Mouse (Mus musculus) left cerebral cortex, postnatal 25 days (tissue): ENCODE data around the gene Cntnap5a. TPM values are rescaled to one million over a fixed set of nuclear protein-coding genes. Genes with fewer than 3 reads are reported as not detected.
"Not testable (repeated sequence)": the region's sequence is repeated elsewhere in the genome, so short reads cannot be mapped to it uniquely, and the experiment has no call there.

Experiments
- DNase-seq, 2 experiments: peaks; one replicate each; pipeline ENCODE4 v3.0.0; 2022; ENCODE audit warnings: low spot score in 2 of 2, mixed read lengths in 1 of 2
- intact Hi-C: fragments of 180-260 bp; cut with DNase I; formaldehyde crosslinking; loops from one replicate; pipeline ENCODE4 v1.15.1; 2025
- total RNA-seq, 2 experiments: library from RNA; stranded (reverse); gene quantifications; 2 replicates each; pipeline ENCODE4 v1.2.3; 2021

Cntnap5a gene
- total RNA-seq, 2 experiments from 2014 or later = 32.6 to 34.7 TPM

- no peak for DNase-seq
- intact Hi-C loops = no loop called here
These were observed 345.1 kb downstream of the Cntnap5a start for GRCm38 (mm10) chr1:116029653-116030052.

DNA sequence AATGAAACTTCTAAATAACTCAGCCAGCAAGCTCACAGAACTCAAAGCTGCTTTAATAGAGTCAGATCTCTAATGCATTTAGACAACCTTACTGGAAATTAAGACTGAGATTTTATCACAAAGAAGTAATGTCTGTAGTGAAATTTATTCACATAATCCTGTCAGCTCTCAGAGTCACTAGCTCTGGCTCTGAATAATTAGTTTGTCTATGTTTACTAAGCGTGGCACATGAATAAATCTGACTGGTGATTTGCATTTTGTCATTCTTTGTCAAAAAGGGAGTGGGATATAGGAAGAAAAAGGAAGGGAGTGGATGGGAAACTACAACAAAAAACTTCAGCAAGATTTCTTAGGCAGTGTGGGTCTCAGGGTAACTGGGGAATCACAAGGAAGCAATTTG lies 351.3 kb downstream of the Cntnap5a start:
- DNase-seq = no peak
- intact Hi-C loops = no loop called here

DNA sequence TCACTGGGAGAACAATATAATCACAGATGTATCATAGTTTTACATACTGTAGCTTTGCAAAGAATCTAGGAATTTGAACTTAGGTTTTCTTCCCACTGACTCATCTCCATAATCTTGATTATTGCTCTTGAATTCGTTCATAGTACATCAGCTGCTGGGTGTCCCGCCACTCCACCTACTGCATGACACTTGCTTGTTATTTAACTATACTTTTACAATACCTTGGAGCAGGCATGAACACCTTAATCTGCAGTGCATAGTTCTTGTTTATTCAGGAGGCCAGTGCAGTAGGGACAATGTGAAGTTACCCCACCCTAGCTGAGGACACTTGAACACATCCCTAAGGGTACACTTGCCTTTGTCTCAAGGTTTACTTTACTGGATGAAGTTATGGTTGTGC lies 352.3 kb downstream of the Cntnap5a start:
- DNase-seq = no peak
- intact Hi-C loops = no loop called here

GRCm38 (mm10) chr1:116044083-116044482 lies 359.5 kb downstream of the Cntnap5a start:
- no peak for DNase-seq
- intact Hi-C loops = no loop called here

- no peak for DNase-seq
- intact Hi-C loops = no loop called here
These were observed 422.6 kb downstream of the Cntnap5a start for GRCm38 (mm10) chr1:116107010-116107723.

GRCm38 (mm10) chr1:116107724-116108058 lies 423.1 kb downstream of the Cntnap5a start:
- no peak for DNase-seq
- intact Hi-C loops = no loop called here

DNA sequence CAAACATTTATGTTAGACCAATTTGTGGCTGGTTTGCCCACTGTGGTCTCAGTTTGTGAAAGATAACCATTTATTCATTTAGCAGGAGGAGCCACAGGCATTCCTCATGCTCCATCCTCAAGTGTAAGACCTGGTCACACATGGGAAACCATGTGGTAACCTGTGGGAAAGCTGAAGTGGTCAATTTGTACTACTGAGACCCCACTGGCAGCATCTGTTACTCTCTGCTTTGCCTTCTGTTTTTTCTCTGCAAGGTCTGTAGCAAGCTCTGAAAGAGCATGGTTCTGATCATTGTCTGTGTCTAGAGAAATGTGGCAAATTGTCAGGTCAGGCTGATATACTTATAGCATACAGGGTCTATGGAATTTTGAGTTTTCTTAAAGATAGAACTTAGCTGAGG lies 423.8 kb downstream of the Cntnap5a start:
- intact Hi-C loops = no loop called here

DNA sequence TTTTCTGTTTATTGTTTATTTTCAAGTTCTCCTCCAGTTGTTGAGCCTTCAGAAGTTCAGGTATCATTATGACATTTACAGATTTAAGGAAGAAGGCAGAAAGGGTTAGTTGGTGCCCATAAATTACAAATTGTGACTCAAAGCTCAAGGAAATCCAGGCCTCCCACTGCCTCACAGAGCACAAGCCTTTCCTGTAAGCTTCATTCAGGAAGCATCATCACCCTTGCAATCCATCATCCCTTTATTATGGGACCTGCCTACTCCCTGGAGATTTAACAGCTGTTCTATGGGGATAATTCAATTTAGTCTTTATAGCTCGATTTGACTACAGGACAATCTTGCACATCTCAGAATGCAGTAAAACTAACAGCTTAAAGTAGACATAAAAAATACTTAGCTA lies 441.2 kb downstream of the Cntnap5a start:
- intact Hi-C loops = no loop called here
- DNase-seq = no peak

More for the DNA sequence above, 423.8 kb downstream of the Cntnap5a start:
- no peak for DNase-seq

- no peak for DNase-seq
- intact Hi-C loops = no loop called here
These were observed 442.5 kb downstream of the Cntnap5a start for GRCm38 (mm10) chr1:116127085-116127484.

DNA sequence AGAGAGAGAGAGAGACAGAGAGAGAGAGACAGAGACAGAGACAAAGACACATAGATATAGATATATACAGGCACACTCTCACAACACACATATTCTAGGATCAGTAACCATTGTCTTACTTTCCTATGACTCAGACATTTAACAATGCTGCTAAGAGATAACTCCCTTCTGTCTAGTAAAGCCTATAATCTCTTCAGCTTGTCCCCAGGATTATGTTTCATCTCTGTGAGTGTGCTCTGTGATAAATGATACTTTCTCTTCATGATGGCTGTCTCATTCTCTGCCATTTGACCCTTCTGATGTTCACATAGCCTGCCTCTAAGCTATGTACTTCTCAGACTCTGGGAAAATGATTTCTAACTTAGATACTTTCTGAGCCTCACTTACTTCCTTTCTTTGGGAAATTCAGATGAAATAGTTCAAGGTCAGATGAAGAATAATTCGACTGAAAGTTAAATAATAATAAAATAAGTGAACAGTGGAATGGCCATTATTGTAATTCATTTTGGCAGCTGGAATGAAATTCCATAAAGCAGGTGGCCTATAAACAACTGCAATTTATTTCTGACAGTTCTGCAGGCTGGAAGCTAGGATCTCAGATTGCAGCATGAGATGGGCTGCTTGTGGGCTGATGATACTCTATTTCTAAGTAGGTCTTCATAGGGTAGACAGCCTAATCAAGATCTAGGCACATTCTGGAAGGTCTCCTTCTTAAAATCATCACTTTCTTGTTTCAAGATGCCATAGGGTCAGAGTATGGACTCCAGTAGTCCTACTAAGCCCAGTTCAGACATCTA lies 444.1 kb downstream of the Cntnap5a start:
- intact Hi-C loops = no loop called here
- no peak for DNase-seq

- DNase-seq = no peak
- intact Hi-C loops = no loop called here
These were observed 447.9 kb downstream of the Cntnap5a start for GRCm38 (mm10) chr1:116132471-116132870.

- no peak for DNase-seq
These were observed 465.3 kb downstream of the Cntnap5a start for GRCm38 (mm10) chr1:116149764-116150369.

DNA sequence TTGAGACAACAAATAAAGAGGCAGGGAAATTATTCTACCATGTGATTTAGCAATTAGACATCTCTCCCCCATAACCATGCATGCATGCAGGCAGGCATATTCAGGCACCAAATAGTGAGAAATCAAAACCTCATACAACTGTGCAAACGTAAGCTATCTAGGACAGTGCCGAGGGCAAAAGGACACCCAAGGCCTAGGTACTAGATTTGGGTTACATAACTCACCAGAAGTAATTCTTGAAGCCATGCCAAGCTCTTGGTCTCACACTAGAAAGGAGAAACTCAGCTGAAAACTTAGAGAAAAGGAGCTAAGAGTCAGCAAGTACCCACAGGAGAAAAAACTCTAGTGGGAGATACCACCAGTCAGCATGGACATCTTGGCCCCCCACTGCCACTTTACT lies 499.9 kb downstream of the Cntnap5a start:
- intact Hi-C loops = no loop called here
- no peak for DNase-seq

More at GRCm38 (mm10) chr1:116149764-116150369, 465.3 kb downstream of the Cntnap5a start:
- intact Hi-C loops = no loop called here

DNA sequence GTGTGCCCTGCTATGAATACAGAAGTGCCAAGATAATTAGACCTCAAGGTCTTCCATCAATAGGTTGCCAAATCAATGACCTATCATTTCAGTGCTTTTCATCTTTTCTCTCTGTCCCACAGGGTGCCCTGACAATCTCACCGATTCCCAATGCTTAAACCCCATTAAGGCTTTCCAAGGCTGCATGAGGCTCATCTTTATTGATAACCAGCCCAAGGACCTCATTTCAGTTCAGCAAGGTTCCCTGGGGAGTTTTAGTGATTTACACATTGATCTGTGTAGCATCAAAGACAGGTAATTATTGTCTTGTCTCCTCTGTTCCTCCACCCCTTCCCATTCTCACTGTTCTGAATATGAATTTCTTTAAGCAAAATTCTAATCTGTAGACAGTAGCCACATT lies 503.6 kb downstream of the Cntnap5a start:
- DNase-seq = not testable (repeated sequence)

GRCm38 (mm10) chr1:116192299-116192698 lies 507.7 kb downstream of the Cntnap5a start:
- intact Hi-C loops = loop anchor here (1.0 to 10.0 kb wide), 4 partner anchors 52 to 285 kb away; no protein-coding TSS in a partner anchor
- peak; percentile 26 to 78 for DNase-seq

More for the DNA sequence above, 503.6 kb downstream of the Cntnap5a start:
- intact Hi-C loops = not testable (repeated sequence)

DNA sequence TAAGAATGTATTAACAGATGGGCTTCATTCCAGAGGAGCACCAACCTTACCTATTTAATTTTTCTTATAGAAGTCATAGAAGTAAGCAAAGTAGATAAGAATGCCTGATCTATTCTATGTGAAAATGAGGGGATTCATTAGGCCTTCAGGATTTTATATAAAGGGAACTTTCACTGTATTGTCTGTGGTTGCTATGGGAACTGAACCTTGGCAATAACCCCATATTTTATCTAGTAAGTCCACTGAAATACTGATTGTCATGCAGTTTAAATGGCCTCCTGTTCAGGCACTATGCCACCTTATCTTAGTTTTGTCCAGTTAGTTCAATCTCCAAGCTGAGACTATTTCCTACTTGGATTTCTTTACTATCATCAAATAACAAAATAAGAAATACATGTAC lies 532.3 kb downstream of the Cntnap5a start:
- intact Hi-C loops = no loop called here
- DNase-seq = no peak

DNA sequence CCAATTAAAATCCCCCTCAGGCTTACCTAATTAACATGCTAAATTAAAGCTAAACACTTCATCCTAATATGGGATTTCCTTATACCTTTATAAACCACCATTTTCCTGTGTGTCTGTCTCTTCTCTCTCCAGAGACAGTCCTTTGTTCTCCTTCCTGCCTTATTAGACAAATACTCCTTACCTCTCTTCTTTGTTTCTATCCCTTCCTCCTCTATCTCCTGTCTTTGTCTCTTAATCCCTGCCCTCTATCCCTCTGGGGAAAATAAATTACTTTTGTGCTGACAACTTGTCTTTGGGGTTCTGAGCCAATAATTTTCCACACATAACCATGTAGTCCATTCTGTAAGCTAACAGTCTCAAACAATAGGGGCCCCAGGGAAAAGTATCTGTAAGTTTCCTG lies 556.0 kb downstream of the Cntnap5a start:
- intact Hi-C loops = no loop called here
- no peak for DNase-seq

DNA sequence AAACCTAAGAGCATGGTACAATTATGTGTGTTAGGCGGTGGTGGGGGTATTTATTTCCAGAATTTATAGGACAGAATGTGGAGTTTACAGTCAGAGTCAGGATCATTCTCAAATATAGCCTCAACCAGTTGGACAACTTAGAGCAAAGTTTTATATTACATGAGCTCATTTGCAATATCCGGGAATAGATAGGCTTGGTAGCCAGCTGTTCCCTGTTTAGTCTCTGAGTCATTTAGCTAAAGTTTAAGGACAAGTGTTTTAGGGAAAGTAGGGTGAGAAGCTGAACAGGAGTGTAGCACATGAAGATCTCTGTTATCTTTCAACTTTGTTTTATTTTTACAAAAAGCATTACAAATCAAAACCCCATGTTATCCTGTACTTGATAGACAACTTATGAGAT lies 559.3 kb downstream of the Cntnap5a start:
- intact Hi-C loops = loop anchor here (1.0 kb wide), 1 partner anchor 52 kb away; no protein-coding TSS in a partner anchor

DNA sequence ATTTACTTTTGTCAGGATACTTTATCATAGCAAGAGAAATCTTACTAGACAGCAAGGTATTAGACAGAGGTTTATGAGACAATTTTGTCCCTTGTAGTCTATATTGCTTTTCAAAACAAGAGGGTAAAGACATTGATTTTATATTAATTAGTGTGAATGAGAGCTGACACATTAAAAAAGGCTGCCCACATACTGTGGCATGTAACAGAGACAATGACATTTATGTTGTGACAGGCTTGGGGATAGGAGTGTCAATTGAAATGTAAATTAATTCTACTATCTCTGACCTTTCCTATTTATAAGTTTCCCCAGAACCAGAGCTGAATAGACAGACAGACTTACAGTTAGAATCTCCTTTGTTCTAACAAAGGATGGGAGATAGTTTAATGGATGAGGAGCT lies 596.6 kb downstream of the Cntnap5a start:
- intact Hi-C loops = no loop called here
- no peak for DNase-seq

More for the DNA sequence above, 559.3 kb downstream of the Cntnap5a start:
- peak; percentile 20 to 84 for DNase-seq

DNA sequence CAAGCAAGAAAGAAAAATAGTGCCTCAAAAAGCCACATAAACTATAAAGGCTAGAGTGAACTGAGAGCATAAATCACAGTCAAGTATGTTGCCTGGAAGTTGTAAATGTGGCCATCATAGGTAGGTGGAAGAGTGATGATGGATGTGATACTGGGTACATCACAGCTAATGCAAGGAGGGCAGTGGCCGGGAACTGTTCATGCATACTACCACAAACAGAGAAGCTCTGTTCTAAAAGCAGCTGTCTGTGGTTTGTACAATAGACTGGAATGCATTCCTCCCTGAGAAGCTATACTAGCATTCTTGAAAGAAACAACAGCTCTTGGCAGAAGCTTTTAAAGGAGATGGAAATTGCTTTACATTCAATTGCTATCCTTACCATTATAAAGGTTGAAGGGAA lies 599.4 kb downstream of the Cntnap5a start:
- DNase-seq = no peak
- intact Hi-C loops = no loop called here
